Mouse (Mus musculus) adrenal gland, adult (tissue): ENCODE data around the gene Nags.
"Not testable (repeated sequence)": the region's sequence is repeated elsewhere in the genome, so short reads cannot be mapped to it uniquely, and the experiment has no call there.

Source experiments
- DNase-seq, 2 experiments: peaks; one replicate each; pipeline ENCODE4 v3.0.0; 2022 to 2023; ENCODE audit warnings: low spot score in 1 of 2; ENCODE audit not compliant: inconsistent age in 2 of 2

Gene Nags

DNA sequence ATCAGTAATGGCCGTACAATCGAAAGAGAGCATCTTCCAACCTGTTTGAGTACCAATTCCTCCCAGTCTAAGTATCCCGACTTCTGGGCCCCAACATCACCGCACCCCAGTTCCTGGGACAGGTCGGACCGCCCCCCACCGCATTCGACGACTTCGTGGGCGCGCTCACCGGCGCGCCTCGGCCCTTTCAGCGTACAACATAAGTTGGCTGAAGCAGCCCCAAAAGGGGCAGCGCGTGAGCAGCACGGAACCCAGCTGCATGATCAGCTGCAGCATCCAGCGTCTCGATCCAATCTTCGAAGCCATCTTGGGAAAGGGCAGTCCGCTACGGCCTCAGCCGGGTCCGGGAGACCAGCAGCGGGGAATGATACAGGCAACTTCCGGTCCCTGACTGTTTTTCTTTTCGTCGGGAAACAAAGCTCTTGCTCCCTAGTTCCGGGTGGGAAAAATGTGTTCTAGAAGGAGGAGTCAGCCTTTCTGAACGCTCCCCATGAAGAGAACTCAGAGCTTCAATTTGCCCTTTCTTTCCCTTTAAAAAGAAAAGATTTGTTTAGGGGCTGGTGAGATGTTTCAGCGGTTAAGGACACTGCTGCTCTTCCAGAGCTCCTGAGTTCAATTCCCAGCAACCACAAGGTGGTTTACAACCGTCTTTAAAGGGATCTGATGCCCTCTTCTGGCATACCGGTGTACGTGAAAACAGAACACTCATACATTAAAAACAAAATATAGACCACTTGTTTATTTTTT lies 10.9 kb downstream of the Nags start, which contains the start of gene Tmem101:
Gene Tmem101, minus strand, starts transcription at position 366 of the 747 bp plus-strand sequence.
- DNase-seq: peak; percentile 91 to 97

- no peak for DNase-seq
Measured at GRCm38 (mm10) chr11:102156786-102157089, 11.4 kb downstream of the Nags start.

GRCm38 (mm10) chr11:102158024-102158423 lies 12.7 kb downstream of the Nags start:
- not testable (repeated sequence) for DNase-seq

GRCm38 (mm10) chr11:102159781-102160180 lies 14.5 kb downstream of the Nags start:
- peak in 1 of 2 experiments; percentile 69 for DNase-seq

DNA sequence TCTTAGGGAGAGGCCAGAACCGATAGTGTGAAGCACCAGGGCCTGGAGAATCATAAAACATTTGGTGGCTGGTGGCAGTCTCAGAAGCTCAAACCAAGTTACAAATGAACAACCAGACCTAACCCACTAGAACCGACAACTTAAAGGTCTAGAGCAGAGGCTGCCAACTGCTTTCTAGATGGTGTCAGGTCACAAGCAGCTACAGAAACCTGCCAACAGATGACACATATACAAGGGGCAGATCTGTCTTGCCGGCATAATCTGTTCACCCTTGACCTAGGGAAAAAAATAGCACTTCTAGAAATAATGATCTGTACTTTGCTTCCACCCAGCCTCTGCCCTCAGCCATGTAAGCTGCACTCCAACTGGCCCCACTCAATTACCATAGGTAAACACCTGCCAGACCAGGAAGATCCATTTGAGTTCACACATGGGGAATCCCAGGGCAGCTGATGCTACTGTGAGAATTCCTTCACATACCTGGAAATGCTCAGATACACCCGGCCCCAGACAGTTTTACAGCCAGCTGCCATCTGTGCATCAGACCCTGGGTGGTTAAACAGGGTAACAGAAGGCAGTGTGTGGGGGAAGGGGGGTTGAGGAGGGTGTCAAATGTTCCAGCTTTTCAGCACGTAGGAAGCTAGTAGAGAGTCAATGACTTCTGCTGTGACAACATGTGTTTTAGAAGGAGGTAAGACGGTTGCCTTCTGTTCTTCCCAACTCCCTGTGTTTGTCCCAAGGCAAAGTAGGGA lies 20.8 kb downstream of the Nags start:
- no peak for DNase-seq

GRCm38 (mm10) chr11:102167539-102167938 lies 22.2 kb downstream of the Nags start:
- DNase-seq: no peak

- no peak for DNase-seq
Measured at GRCm38 (mm10) chr11:102168689-102169088, 23.4 kb downstream of the Nags start.

- DNase-seq: no peak
Measured at GRCm38 (mm10) chr11:102179836-102180235, 34.5 kb downstream of the Nags start.

- DNase-seq: no peak
Measured at GRCm38 (mm10) chr11:102184253-102184645, 38.9 kb downstream of the Nags start.

DNA sequence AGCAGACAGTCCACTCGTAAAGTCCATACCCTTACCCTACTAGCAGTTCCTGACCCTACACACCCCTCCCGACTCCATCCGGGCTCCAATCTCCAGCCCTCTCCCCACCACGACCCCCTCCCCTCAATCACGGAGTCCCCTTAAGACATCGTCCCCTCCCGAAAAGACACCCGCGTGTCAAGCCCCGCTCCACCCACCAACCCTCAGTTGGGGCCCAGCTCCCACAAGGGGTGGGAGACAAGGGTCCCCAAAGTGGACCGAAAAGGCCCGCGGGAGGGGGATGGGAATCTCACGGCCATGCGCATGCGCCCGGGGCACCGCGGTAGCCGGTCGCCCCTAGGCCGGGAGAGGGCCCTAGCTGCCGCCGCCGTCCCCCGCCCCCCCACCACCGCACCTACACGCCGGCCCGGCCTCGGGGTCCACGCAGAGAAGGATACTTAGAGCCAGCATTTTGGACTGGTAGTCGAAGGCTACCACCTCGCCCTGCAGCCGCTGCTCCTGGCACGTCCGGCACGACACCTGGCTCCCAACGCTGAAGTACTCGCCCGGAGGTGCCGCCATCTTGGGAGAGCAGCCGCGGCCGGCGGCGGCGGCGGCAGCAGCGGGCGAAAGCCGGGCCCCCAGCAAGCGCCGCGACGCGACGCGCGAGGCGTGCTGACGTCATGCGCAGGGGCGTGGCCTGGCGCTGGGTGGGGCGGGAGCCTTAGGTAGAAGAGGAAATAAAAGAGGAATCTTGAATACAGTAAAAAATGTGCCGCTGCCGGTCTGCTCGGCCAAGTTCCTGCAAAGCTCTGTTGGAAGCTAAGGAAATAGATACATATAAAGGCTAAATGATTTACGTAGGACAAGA lies 39.6 kb downstream of the Nags start, which contains the start of gene Lsm12:
Gene Lsm12, minus strand, starts transcription at position 651 of the 850 bp plus-strand sequence.
- DNase-seq: peak; percentile 96 to 98

GRCm38 (mm10) chr11:102185677-102186076 lies 40.4 kb downstream of the Nags start:
- no peak for DNase-seq

GRCm38 (mm10) chr11:102186235-102186634 lies 40.9 kb downstream of the Nags start:
- DNase-seq: no peak

- peak in 1 of 2 experiments; percentile 39 for DNase-seq
Measured at GRCm38 (mm10) chr11:102188980-102189379, 43.7 kb downstream of the Nags start.

DNA sequence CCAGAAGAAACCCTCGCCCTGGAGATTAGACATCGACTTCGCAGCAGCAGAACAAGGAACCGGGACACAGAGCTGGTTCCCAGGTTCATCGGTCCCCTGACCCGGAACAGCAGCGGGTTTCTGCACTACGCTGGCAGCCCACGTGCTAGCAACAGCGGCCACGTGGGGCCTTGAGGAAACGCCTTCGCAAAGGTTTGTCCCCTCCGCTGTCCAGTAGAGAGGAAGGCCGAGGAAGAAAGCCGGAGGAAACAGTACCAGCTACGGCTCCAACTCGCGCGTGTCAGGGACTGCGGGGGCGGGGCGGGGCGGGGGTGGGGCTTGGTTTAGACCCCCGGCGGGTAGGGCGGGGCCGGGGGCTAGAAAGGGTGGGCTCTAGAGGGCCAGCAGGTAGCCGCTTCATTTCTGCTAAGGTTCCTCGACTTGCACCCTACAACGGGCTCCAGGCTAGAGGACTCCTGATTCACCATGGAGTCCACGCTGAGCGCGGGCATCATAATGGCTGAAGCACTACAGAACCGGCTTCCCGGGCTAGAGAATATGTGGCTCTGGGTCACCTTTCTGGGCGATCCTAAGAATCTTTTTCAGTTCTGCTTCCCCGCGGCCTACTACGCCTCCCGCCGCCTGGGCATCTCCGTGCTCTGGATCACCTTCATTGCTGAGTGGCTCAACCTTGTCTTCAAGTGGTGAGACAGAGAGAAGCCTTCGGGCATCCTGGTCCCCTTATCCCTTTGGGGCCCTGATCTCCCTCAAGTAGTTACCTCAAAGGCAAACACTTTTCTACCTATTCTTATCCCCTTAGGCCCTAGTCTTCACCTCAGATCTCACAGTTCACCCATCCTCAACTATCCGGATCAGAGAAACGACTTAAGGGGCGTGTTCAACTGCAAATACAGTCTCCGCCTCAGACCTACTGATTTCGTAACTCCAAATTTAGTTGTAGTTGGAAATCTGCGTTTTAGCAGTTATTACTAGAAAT lies 44.4 kb downstream of the Nags start, which contains the start of gene G6pc3:
Gene G6pc3, plus strand, starts transcription at position 160 of the 976 bp plus-strand sequence.
- peak; percentile 94 to 98 for DNase-seq

DNA sequence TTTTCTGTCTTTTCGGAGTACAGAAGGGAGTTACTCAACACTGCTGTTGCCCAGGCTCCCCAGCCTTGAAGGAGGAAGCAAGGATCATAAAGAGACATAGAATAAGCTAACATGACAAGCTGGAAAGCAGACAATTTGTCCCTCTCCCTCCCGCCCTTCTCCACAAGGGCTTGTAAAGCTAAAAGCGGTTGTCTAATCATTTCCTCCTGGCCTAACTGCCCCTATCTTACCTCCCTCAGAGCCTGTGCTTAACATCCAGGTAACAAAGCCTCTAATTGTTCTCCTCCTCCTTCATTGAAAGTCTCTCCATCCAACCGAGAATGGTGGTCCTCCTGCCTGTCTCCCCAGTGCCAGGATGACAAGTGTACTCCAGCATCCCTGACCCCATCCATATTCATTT lies 45.5 kb downstream of the Nags start:
- no peak for DNase-seq

GRCm38 (mm10) chr11:102193657-102194440 lies 48.5 kb downstream of the Nags start:
- DNase-seq: peak; percentile 85 to 92

DNA sequence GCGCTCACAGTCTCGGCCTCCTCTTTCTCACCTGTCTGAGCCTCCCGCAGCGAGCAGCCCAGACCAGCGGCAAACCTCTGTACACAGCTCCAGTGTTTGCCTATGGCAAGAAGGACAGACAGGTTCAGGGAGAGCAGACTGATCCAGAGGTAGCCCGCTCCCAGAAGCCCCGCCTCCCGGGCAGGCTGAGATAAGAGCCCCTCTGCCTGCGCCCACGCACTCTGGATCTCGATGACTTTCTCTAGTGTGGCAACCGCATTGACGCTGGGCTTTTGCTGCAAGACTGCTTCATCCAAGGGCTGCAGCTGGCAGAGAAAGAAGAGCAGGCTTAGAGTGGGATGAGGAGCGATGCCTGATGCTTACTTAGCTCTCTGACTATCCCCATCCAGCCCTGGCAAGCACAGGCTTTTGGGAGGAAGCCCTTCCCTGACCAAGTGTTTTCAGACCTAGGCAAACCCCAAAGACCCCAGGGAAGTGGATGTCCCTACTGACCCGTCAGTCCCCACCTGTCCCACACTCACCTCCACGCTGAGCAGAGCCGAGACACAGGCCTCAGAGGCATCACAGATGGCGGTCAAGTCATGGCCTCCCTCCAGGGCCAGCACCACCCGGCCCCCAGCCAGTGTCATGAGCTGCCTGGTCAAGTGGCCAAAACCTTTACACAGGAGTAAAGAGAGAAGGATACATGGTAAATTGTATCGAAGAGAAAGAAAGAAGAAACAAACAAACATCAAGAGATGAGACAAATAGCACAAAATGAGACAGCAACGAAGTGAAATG lies 50.9 kb downstream of the Nags start:
- DNase-seq: no peak

DNA sequence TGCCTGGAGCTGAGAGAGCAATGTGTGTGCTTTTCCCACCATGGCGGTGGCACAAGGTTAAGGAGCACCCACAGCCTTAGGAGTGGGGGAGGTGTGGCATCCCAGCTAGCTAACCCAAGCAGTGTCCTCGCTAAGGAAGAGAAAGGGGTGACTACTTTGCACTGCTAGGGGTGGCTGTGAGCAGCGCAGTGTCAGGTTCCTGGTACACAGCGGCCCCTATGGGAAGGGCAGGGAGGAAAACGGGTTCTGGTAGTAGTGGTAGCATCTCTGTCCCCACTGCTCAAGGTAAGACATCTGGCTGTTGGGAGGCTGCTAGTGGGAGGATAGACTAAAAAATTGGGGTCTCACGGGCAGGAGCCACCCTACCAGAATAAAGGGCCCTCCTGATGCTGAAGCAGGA lies 52.9 kb downstream of the Nags start:
- no peak for DNase-seq
